Mouse (Mus musculus): ENCODE results near the gene G6pc2. TPM values are rescaled to one million over a fixed set of nuclear protein-coding genes. Genes with fewer than 3 reads are reported as not detected.

Gene G6pc2
- polyA plus RNA-seq, 1 experiment from 2014 or later, result 0.26 TPM

GRCm38 (mm10) chr2:69226876-69227275, 16.0 kb downstream of the G6pc2 start:
- Histone ChIP-seq H3K4me3 (ENCODE audit: low read depth, low read length) (no peak overlapping the region), H3K4me1 (ENCODE audit: control insufficient read depth, insufficient read depth, low read length) (no peaks in the 10 kb centered on the region), H3K36me3 (ENCODE audit: control insufficient read depth, insufficient read depth, low read length) (no peaks in the 10 kb centered on the region), H3K27ac (ENCODE audit: low read depth, low read length) (no peak overlapping the region), H3K9ac (ENCODE audit: low read depth, low read length) (no peak overlapping the region), H3K9me3 (replicated peaks; ENCODE audit: control insufficient read depth, low read length) (no peaks in the 10 kb centered on the region), H3K27me3 (ENCODE audit: control insufficient read depth, insufficient read depth, low read length) (no peaks in the 10 kb centered on the region), H3K4me2 (no peak overlapping the region)
- ATAC-seq (replicated peaks; ENCODE audit: insufficient number of reproducible peaks, low FRiP score, low TSS enrichment), result no peak
- WGBS (ENCODE audit: insufficient replicate concordance), result 84% methylated on average over 9 of the region's 9 CpGs

- Histone ChIP-seq H3K4me1 (ENCODE audit: control insufficient read depth, insufficient read depth, low read length) (no peaks in the 10 kb centered on the region), H3K27ac (ENCODE audit: low read depth, low read length) (no peak overlapping the region), H3K4me3 (ENCODE audit: low read depth, low read length) (no peak overlapping the region), H3K4me2 (no peak overlapping the region), H3K36me3 (ENCODE audit: control insufficient read depth, insufficient read depth, low read length) (no peaks in the 10 kb centered on the region), H3K9ac (ENCODE audit: low read depth, low read length) (no peak overlapping the region), H3K27me3 (ENCODE audit: control insufficient read depth, insufficient read depth, low read length) (no peaks in the 10 kb centered on the region), H3K9me3 (replicated peaks; ENCODE audit: control insufficient read depth, low read length) (no peaks in the 10 kb centered on the region)
- 76% methylated on average over 6 of the region's 6 CpGs for WGBS (ENCODE audit: insufficient replicate concordance)
- ATAC-seq (replicated peaks; ENCODE audit: insufficient number of reproducible peaks, low FRiP score, low TSS enrichment), result no peak
These were observed 17.8 kb downstream of the G6pc2 start for GRCm38 (mm10) chr2:69228635-69229034.

GRCm38 (mm10) chr2:69230137-69230536, 19.3 kb downstream of the G6pc2 start:
- H3K4me1 ChIP-seq (ENCODE audit: control insufficient read depth, insufficient read depth, low read length), result no peaks in the 10 kb centered on the region
- H3K27ac ChIP-seq (ENCODE audit: low read depth, low read length), result no peak overlapping the region
- WGBS (ENCODE audit: insufficient replicate concordance), result 90% methylated on average over 2 of the region's 2 CpGs

GRCm38 (mm10) chr2:69232101-69232500, 21.2 kb downstream of the G6pc2 start:
- no peak overlapping the region for H3K4me3 ChIP-seq (ENCODE audit: low read depth, low read length)
- H3K9me3 ChIP-seq (replicated peaks; ENCODE audit: control insufficient read depth, low read length), result no peaks in the 10 kb centered on the region
- no peak for ATAC-seq (replicated peaks; ENCODE audit: insufficient number of reproducible peaks, low FRiP score, low TSS enrichment)
- no peaks in the 10 kb centered on the region for H3K27me3 ChIP-seq (ENCODE audit: control insufficient read depth, insufficient read depth, low read length)
- no peak overlapping the region for H3K27ac ChIP-seq (ENCODE audit: low read depth, low read length)
- H3K9ac ChIP-seq (ENCODE audit: low read depth, low read length), result no peak overlapping the region
- no peaks in the 10 kb centered on the region for H3K4me1 ChIP-seq (ENCODE audit: control insufficient read depth, insufficient read depth, low read length)
- no peak overlapping the region for H3K4me2 ChIP-seq
- no peaks in the 10 kb centered on the region for H3K36me3 ChIP-seq (ENCODE audit: control insufficient read depth, insufficient read depth, low read length)

More at GRCm38 (mm10) chr2:69230137-69230536, 19.3 kb downstream of the G6pc2 start:
- ATAC-seq (replicated peaks; ENCODE audit: insufficient number of reproducible peaks, low FRiP score, low TSS enrichment), result no peak
- H3K9ac ChIP-seq (ENCODE audit: low read depth, low read length), result no peak overlapping the region
- H3K4me2 ChIP-seq, result no peak overlapping the region
- no peaks in the 10 kb centered on the region for H3K27me3 ChIP-seq (ENCODE audit: control insufficient read depth, insufficient read depth, low read length)
- no peaks in the 10 kb centered on the region for H3K36me3 ChIP-seq (ENCODE audit: control insufficient read depth, insufficient read depth, low read length)
- H3K9me3 ChIP-seq (replicated peaks; ENCODE audit: control insufficient read depth, low read length), result no peaks in the 10 kb centered on the region
- H3K4me3 ChIP-seq (ENCODE audit: low read depth, low read length), result no peak overlapping the region

DNA sequence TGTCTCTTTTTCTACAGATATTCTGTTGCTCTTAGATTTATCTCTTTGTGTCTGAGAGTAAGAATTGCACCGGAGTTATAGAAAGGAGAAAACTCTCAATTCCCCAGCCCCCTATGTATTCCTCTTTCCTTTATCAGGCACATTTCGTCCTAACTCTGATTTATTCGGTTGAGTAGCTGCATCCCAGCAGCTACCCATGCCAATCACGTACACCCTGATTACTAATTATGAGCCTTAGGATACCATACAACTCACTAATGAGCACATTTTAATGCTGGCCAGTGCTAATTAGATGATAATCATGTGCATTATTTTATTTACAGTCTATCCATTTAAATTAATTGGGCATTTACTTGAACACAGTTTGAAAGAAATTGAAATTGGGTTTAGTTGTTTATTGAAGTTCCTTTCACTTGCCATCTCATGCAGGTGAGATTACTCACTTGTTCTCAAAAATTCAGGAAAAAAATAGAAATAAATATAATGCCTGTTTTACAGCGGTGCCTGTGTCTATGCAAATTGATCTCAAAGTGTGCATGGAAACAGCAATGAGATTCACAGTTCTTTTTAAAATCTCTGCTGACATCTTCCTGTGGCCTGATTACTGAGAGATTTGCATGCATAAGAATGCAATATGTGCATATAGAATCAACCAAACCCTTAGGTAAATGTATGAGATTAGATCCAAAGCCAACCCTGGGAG, 24.3 kb downstream of the G6pc2 start:
- Histone ChIP-seq H3K9ac (ENCODE audit: low read depth, low read length) (no peak overlapping the region), H3K27ac (ENCODE audit: low read depth, low read length) (no peak overlapping the region), H3K4me3 (ENCODE audit: low read depth, low read length) (no peak overlapping the region), H3K9me3 (replicated peaks; ENCODE audit: control insufficient read depth, low read length) (no peaks in the 10 kb centered on the region), H3K4me2 (no peak overlapping the region), H3K36me3 (ENCODE audit: control insufficient read depth, insufficient read depth, low read length) (no peaks in the 10 kb centered on the region), H3K27me3 (ENCODE audit: control insufficient read depth, insufficient read depth, low read length) (no peaks in the 10 kb centered on the region), H3K4me1 (ENCODE audit: control insufficient read depth, insufficient read depth, low read length) (no peaks in the 10 kb centered on the region)
- 80% methylated on average over 5 of the region's 5 CpGs for WGBS (ENCODE audit: insufficient replicate concordance)
- no peak for ATAC-seq (replicated peaks; ENCODE audit: insufficient number of reproducible peaks, low FRiP score, low TSS enrichment)

GRCm38 (mm10) chr2:69239315-69239714, 28.4 kb downstream of the G6pc2 start:
- H3K36me3 ChIP-seq (ENCODE audit: control insufficient read depth, insufficient read depth, low read length), result no peaks in the 10 kb centered on the region
- no peak overlapping the region for H3K27ac ChIP-seq (ENCODE audit: low read depth, low read length)
- H3K4me3 ChIP-seq (ENCODE audit: low read depth, low read length), result no peak overlapping the region
- H3K9ac ChIP-seq (ENCODE audit: low read depth, low read length), result no peak overlapping the region
- no peak for ATAC-seq (replicated peaks; ENCODE audit: insufficient number of reproducible peaks, low FRiP score, low TSS enrichment)
- no peak overlapping the region for H3K4me2 ChIP-seq
- no peaks in the 10 kb centered on the region for H3K27me3 ChIP-seq (ENCODE audit: control insufficient read depth, insufficient read depth, low read length)
- H3K4me1 ChIP-seq (ENCODE audit: control insufficient read depth, insufficient read depth, low read length), result no peaks in the 10 kb centered on the region
- H3K9me3 ChIP-seq (replicated peaks; ENCODE audit: control insufficient read depth, low read length), result no peaks in the 10 kb centered on the region
- 79% methylated on average over 9 of the region's 9 CpGs for WGBS (ENCODE audit: insufficient replicate concordance)

DNA sequence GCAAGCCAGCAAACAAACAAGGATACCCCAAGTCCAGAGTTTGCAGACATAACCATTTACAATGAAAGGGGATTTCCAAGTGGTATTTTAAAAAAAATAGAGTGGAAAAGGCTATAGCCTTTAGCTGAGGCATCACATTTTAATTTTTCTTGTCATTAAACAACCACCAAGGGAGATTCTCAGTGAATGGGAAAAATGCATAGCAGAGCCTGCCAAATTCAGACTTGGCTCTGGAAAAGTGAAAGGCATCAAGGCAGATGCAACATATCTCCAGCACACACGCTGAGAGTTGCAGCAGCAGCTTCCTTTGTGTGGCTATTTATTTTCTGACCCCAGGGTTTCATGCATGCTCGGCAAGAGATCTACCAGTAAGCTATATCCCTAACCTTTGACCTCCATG, 34.1 kb downstream of the G6pc2 start:
- WGBS (ENCODE audit: insufficient replicate concordance), result 43% methylated on average over 2 of the region's 2 CpGs

DNA sequence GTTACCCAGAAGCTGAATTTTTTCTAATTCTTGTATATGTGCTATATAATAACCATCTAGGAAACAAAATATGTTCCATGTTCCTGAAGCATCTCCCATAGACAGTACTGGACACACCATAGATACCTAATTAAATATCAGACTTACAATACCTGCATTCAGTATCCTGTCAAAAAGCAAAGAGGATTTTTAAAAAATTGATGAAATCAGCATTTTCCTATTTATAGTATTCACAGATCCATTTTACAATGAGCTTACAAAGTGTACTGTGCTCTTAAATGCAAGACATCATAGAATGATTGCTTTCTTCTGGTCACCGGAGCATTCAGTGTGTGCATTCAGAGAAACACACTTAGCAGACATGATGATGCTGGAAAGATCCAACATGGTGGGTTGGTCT, 36.2 kb downstream of the G6pc2 start:
- no peak overlapping the region for H3K27ac ChIP-seq (ENCODE audit: low read depth, low read length)
- no peak overlapping the region for H3K4me2 ChIP-seq
- H3K4me1 ChIP-seq (ENCODE audit: control insufficient read depth, insufficient read depth, low read length), result no peaks in the 10 kb centered on the region
- no peaks in the 10 kb centered on the region for H3K9me3 ChIP-seq (replicated peaks; ENCODE audit: control insufficient read depth, low read length)
- H3K36me3 ChIP-seq (ENCODE audit: control insufficient read depth, insufficient read depth, low read length), result no peaks in the 10 kb centered on the region
- H3K4me3 ChIP-seq (ENCODE audit: low read depth, low read length), result no peak overlapping the region
- WGBS (ENCODE audit: insufficient replicate concordance), result 88% methylated on average over 1 of the region's 1 CpGs
- H3K9ac ChIP-seq (ENCODE audit: low read depth, low read length), result no peak overlapping the region
- H3K27me3 ChIP-seq (ENCODE audit: control insufficient read depth, insufficient read depth, low read length), result no peaks in the 10 kb centered on the region
- no peak for ATAC-seq (replicated peaks; ENCODE audit: insufficient number of reproducible peaks, low FRiP score, low TSS enrichment)

More for the DNA sequence above, 34.1 kb downstream of the G6pc2 start:
- Histone ChIP-seq H3K9ac (ENCODE audit: low read depth, low read length) (no peak overlapping the region), H3K9me3 (replicated peaks; ENCODE audit: control insufficient read depth, low read length) (no peaks in the 10 kb centered on the region), H3K4me2 (no peak overlapping the region), H3K4me3 (ENCODE audit: low read depth, low read length) (no peak overlapping the region), H3K27ac (ENCODE audit: low read depth, low read length) (no peak overlapping the region), H3K36me3 (ENCODE audit: control insufficient read depth, insufficient read depth, low read length) (no peaks in the 10 kb centered on the region), H3K4me1 (ENCODE audit: control insufficient read depth, insufficient read depth, low read length) (no peaks in the 10 kb centered on the region), H3K27me3 (ENCODE audit: control insufficient read depth, insufficient read depth, low read length) (no peaks in the 10 kb centered on the region)
- no peak for ATAC-seq (replicated peaks; ENCODE audit: insufficient number of reproducible peaks, low FRiP score, low TSS enrichment)

- no peak for ATAC-seq (replicated peaks; ENCODE audit: insufficient number of reproducible peaks, low FRiP score, low TSS enrichment)
- Histone ChIP-seq H3K4me2 (no peak overlapping the region), H3K9ac (ENCODE audit: low read depth, low read length) (no peak overlapping the region), H3K4me1 (ENCODE audit: control insufficient read depth, insufficient read depth, low read length) (no peaks in the 10 kb centered on the region), H3K27me3 (ENCODE audit: control insufficient read depth, insufficient read depth, low read length) (no peaks in the 10 kb centered on the region), H3K27ac (ENCODE audit: low read depth, low read length) (no peak overlapping the region), H3K9me3 (replicated peaks; ENCODE audit: control insufficient read depth, low read length) (no peaks in the 10 kb centered on the region), H3K36me3 (ENCODE audit: control insufficient read depth, insufficient read depth, low read length) (no peaks in the 10 kb centered on the region), H3K4me3 (ENCODE audit: low read depth, low read length) (no peak overlapping the region)
- WGBS (ENCODE audit: insufficient replicate concordance), result 65% methylated on average over 16 of the region's 16 CpGs
These were observed 37.4 kb downstream of the G6pc2 start for GRCm38 (mm10) chr2:69248221-69248755.

All from heart, embryonic 11.5 days (tissue).